Mouse (Mus musculus) heart, postnatal 0 days (tissue): ENCODE measurements around the gene Atcay. TPM values are rescaled to one million over a fixed set of nuclear protein-coding genes. Genes with fewer than 3 reads are reported as not detected.
A peak's percentile ranks its signal among the peaks of the same experiment; 100 is the strongest.

ENCODE experiments used
- ATAC-seq: fragments of 200-750 bp; cut with Nextera tagmentation; 2 replicates; pipeline ENCODE4 v1.8.0; 2017; ENCODE audit warnings: low read depth, moderate number of reproducible peaks, moderate library complexity; ENCODE audit not compliant: insufficient read depth
- DNase-seq: peaks from one replicate; pipeline ENCODE4 v3.0.0-alpha.2; 2016; ENCODE audit warnings: low spot score
- H3K27ac ChIP-seq: fragments of 300-500 bp; sonication (generic); 2 replicates; pipeline ENCODE4 v1.5.1; 2014; ENCODE audit warnings: low read depth, mild to moderate bottlenecking
- H3K27me3 ChIP-seq: fragments of 300-500 bp; sonication (generic); 2 replicates; pipeline ENCODE4 v1.6.1; 2014; ENCODE audit warnings: low read length, mixed read lengths; ENCODE audit not compliant: control insufficient read depth, insufficient read depth
- H3K36me3 ChIP-seq: fragments of 300-500 bp; sonication (generic); replicated peaks from 2 replicates; pipeline ENCODE4 v1.6.1; 2014; ENCODE audit warnings: low read length, mixed read lengths; ENCODE audit not compliant: control insufficient read depth, insufficient read depth
- H3K4me1 ChIP-seq: fragments of 300-500 bp; sonication (generic); 2 replicates; pipeline ENCODE4 v1.6.1; 2014; ENCODE audit warnings: antibody characterized with exemption; ENCODE audit not compliant: control insufficient read depth, insufficient read depth
- H3K4me2 ChIP-seq: fragments of 300-500 bp; sonication (generic); 2 replicates; pipeline ENCODE4 v1.6.1; 2014; ENCODE audit warnings: low read depth, mild to moderate bottlenecking, low read length, moderate library complexity
- H3K4me3 ChIP-seq: fragments of 300-500 bp; sonication (generic); 2 replicates; pipeline ENCODE4 v1.5.1; 2014; ENCODE audit warnings: low read depth, low read length
- H3K9ac ChIP-seq: fragments of 300-500 bp; sonication (generic); replicated peaks from 2 replicates; pipeline ENCODE4 v1.6.1; 2014; ENCODE audit warnings: low read depth, low read length, mixed read lengths
- H3K9me3 ChIP-seq: fragments of 300-500 bp; sonication (generic); replicated peaks from 2 replicates; pipeline ENCODE4 v1.6.1; 2016; ENCODE audit warnings: low read length; ENCODE audit not compliant: control insufficient read depth
- CTCF ChIP-seq: IDR thresholded peaks from 2 replicates; pipeline ENCODE4 v1.5.1; 2016; ENCODE audit warnings: antibody characterized with exemption, control low read depth, low read depth
- EP300 ChIP-seq: IDR thresholded peaks from 2 replicates; pipeline ENCODE4 v1.6.1; 2016; ENCODE audit warnings: antibody characterized with exemption, low read depth
- WGBS: fragments of 180-500 bp; shearing (Covaris S2); extraction: QIAGEN DNeasy Blood & Tissue Kit; methylation state at CpG from one replicate; pipeline ENCODE4 v1.1.7; 2014; 5-methylcytosine and 5-hydroxymethylcytosine counted together
- polyA plus RNA-seq: library from polyadenylated mRNA; unstranded; fragments of >200 nt; fragmentation: Nextera tagmentation; extraction: Ambion mirVana; gene quantifications from 2 replicates; pipeline ENCODE4 v1.2.1, GENCODE M21; 2015
- total RNA-seq: library from RNA; depleted of rRNA; stranded (reverse); fragments of >200 nt; gene quantifications from 2 replicates; pipeline ENCODE4 v1.2.3, GENCODE M21; 2014; ENCODE audit warnings: low replicate concordance

Gene Atcay
- total and polyA plus RNA-seq, 2 experiments from 2014 or later = 0.25 TPM; not detected in 1

GRCm38 (mm10) chr10:81180946-81181345 is 49.7 kb downstream of the Atcay start:
- H3K27ac ChIP-seq = no peak overlapping the region

DNA sequence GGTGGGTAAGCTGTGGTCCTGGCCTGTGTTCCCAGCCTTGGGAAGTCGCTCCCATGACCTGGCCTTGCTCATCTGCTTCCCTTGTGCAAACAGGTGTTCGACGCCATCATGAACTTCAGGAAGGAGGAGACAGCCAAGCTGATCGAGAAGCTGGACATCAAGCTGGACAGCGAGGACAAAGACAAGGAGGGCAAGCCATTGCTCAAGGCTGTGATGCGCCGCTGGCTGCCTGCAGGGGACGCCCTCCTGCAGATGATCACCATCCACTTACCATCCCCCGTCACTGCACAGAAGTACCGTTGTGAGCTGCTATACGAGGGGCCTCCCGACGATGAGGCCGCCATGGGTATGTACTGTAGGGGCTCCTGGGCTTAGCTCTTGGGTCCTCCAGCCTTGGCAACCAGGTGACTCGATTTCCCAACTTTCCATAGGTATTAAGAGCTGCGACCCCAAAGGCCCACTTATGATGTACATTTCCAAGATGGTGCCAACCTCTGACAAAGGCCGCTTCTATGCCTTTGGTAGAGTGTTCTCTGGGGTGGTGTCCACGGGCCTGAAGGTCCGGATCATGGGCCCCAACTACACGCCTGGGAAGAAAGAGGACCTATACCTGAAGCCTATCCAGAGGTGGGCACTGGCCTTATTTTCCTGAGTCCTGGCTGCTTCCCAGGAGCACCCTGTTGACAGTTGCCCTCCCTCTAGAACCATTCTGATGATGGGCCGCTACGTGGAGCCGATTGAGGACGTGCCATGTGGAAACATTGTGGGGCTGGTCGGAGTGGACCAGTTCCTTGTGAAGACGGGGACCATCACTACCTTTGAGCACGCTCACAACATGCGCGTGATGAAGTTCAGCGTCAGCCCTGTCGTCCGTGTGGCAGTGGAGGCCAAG is 50.9 kb downstream of the Atcay start:
- Histone ChIP-seq H3K9me3 (no peaks in the 10 kb centered on the region), H3K27me3 (no peaks in the 10 kb centered on the region), H3K27ac (no peak overlapping the region), H3K4me2 (no peak overlapping the region), H3K9ac (no peak overlapping the region), H3K4me1 (peaks cover 20% of the 10 kb centered on the region), H3K4me3 (no peak overlapping the region), H3K36me3 (peaks cover 52% of the 10 kb centered on the region)
- DNase-seq = peak; percentile 5
- no peak for TF ChIP-seq EP300
- no peak for TF ChIP-seq CTCF
- 83% methylated on average over 32 of the region's 32 CpGs for WGBS
- ATAC-seq = no peak

More at GRCm38 (mm10) chr10:81180946-81181345, 49.7 kb downstream of the Atcay start:
- ATAC-seq (no peak), DNase-seq (no peak)
- Histone ChIP-seq H3K27me3 (no peaks in the 10 kb centered on the region), H3K9ac (no peak overlapping the region), H3K4me3 (no peak overlapping the region), H3K9me3 (no peaks in the 10 kb centered on the region), H3K4me1 (peaks cover 23% of the 10 kb centered on the region), H3K4me2 (no peak overlapping the region), H3K36me3 (peaks cover 52% of the 10 kb centered on the region)
- 88% methylated on average over 13 of the region's 13 CpGs for WGBS
- TF ChIP-seq CTCF (no peak), EP300 (no peak)

- no peaks in the 10 kb centered on the region for H3K27me3 ChIP-seq
- 0 out of 2 replicates have a peak overlapping the region, but pooled peaks have one; percentile 19 for H3K27ac ChIP-seq
- no peak overlapping the region for H3K9ac ChIP-seq
- no peaks in the 10 kb centered on the region for H3K9me3 ChIP-seq
- ATAC-seq (no peak), DNase-seq (no peak)
- H3K4me2 ChIP-seq = no peak overlapping the region
- no peak overlapping the region for H3K4me3 ChIP-seq
- WGBS = 86% methylated on average over 11 of the region's 11 CpGs
- peaks cover 52% of the 10 kb centered on the region for H3K36me3 ChIP-seq
- peaks cover 22% of the 10 kb centered on the region for H3K4me1 ChIP-seq
- no peak for TF ChIP-seq CTCF
- no peak for TF ChIP-seq EP300
Measured at GRCm38 (mm10) chr10:81178927-81179326, 51.7 kb downstream of the Atcay start.

DNA sequence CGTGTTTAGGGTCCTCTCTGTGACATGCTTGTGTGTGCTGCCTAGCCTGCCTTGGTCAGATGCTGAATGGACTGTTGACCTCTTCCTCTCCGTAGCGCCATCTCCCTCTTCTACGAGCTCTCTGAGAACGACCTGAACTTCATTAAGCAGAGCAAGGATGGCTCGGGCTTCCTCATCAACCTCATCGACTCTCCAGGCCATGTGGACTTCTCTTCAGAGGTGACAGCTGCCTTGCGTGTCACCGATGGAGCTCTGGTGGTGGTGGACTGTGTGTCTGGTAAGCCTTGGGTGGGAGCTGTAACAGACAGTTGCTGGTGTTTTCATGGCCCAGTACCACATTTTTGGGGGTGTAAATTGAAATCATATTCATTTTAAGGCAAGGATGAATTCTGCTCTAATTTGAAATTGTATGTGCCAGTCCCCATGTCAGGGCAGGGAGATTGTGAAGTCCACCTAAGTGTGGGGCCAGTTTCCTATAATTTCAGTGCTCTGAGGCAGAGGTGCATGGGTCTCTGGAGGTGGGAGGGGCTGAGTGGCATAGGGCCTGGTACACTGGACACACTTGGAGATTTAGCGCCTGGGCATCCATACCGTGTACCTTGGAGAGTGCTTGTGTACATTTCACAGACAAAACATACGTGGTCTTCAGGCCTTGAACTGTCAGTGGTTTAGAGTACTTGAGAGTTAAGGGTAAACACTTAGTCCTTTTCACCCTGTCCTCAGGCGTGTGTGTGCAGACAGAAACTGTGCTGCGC is 52.5 kb downstream of the Atcay start:
- peak overlapping the region; percentile 88 for H3K4me3 ChIP-seq
- H3K4me2 ChIP-seq = peak overlapping the region; percentile 89
- no peaks in the 10 kb centered on the region for H3K27me3 ChIP-seq
- peaks cover 20% of the 10 kb centered on the region for H3K4me1 ChIP-seq
- DNase-seq = peak; percentile 5
- ATAC-seq = no peak
- H3K9ac ChIP-seq = peak overlapping the region; percentile 96
- peaks cover 52% of the 10 kb centered on the region for H3K36me3 ChIP-seq
- 0 out of 2 replicates have a peak overlapping the region, but pooled peaks have one; percentile 95 for H3K27ac ChIP-seq
- TF ChIP-seq CTCF (no peak), EP300 (no peak)
- 42% methylated on average over 14 of the region's 14 CpGs for WGBS
- no peaks in the 10 kb centered on the region for H3K9me3 ChIP-seq

DNA sequence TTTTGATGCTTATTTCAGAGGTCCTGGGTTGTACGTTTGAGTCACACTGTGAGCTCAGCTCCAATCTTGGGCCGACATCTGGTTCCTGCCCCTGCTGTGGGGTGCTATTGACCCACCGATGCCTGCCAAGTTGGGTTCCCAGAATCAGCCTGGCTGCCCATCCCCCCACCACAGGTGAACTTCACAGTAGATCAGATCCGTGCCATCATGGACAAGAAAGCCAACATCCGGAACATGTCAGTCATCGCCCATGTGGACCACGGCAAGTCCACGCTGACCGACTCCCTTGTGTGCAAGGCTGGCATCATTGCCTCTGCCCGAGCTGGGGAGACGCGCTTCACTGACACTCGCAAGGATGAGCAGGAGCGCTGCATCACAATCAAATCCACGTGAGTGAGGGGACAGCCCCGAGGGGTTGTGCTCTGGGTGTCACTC is 53.1 kb downstream of the Atcay start:
- peak overlapping the region; percentile 96 for H3K9ac ChIP-seq
- H3K4me3 ChIP-seq = peak overlapping the region; percentile 88
- H3K36me3 ChIP-seq = peaks cover 52% of the 10 kb centered on the region
- TF ChIP-seq CTCF = no peak
- no peak for TF ChIP-seq EP300
- ATAC-seq (no peak), DNase-seq (peak; percentile 11)
- peak overlapping the region; percentile 95 for H3K27ac ChIP-seq
- H3K27me3 ChIP-seq = no peaks in the 10 kb centered on the region
- 3% methylated on average over 16 of the region's 16 CpGs for WGBS
- H3K4me1 ChIP-seq = peaks cover 20% of the 10 kb centered on the region
- H3K9me3 ChIP-seq = no peaks in the 10 kb centered on the region
- H3K4me2 ChIP-seq = peak overlapping the region; percentile 89
